Mouse (Mus musculus) liver, postnatal 0 days (tissue): ENCODE data around the gene Hoxc13.

Experiments
- CTCF ChIP-seq: sonication (generic); IDR thresholded peaks from 2 replicates; pipeline ENCODE4 v1.5.1; 2016; ENCODE audit warnings: antibody characterized with exemption, low read depth
- EP300 ChIP-seq: IDR thresholded peaks from 2 replicates; pipeline ENCODE4 v1.6.1; 2016; ENCODE audit warnings: antibody characterized with exemption, low read depth, mild to moderate bottlenecking

GRCm38 (mm10) chr15:102922636-102923500, 2.0 kb downstream of the Hoxc13 start:
- TF ChIP-seq CTCF: no peak
- TF ChIP-seq EP300: no peak
